Mouse (Mus musculus) kidney, adult 2 months (tissue): ENCODE data around the gene Taar9.

ENCODE experiments used
- CTCF ChIP-seq: fragments of 200-500 bp; conservative IDR thresholded peaks from 2 replicates; pipeline ENCODE4 v1.5.1; 2011; ENCODE audit warnings: low read depth, mild to moderate bottlenecking, control low read depth, low read length, moderate library complexity, mixed read lengths; ENCODE audit not compliant: insufficient read depth, insufficient read length
- POLR2A ChIP-seq: fragments of 200-500 bp; IDR thresholded peaks from one replicate; pipeline ENCODE4 v1.6.1; 2011; ENCODE audit warnings: low read depth, low read length, control low read depth

- no peak for TF ChIP-seq POLR2A
- TF ChIP-seq CTCF, result peak; percentile 66
Observed at GRCm38 (mm10) chr10:24080166-24080565, 29.2 kb downstream of the Taar9 start.
